Mouse (Mus musculus) myocyte (in vitro differentiated cells): ENCODE results near the gene Lrrc49. TPM values are rescaled to one million over a fixed set of nuclear protein-coding genes. Genes with fewer than 3 reads are reported as not detected.

Experiments
- H3K27me3 ChIP-seq: one replicate; pipeline ENCODE4 v1.6.1; 2011; ENCODE audit not compliant: control insufficient read depth, insufficient read depth, insufficient read length
- H3K36me3 ChIP-seq: one replicate; pipeline ENCODE4 v1.6.1; 2011; ENCODE audit not compliant: control insufficient read depth, insufficient read depth
- H3K4me2 ChIP-seq: one replicate; pipeline ENCODE4 v1.6.1; 2011; ENCODE audit warnings: low read depth, control low read depth
- H3K4me3 ChIP-seq: one replicate; pipeline ENCODE4 v1.5.1; 2011; ENCODE audit warnings: mild to moderate bottlenecking, control low read depth, moderate library complexity
- H3K79me2 ChIP-seq: one replicate; pipeline ENCODE4 v1.6.1; 2011; ENCODE audit not compliant: control insufficient read depth, insufficient read depth
- H3ac ChIP-seq: one replicate; pipeline ENCODE4 v1.6.1; 2011; ENCODE audit not compliant: control insufficient read depth, insufficient read length
- CEBPB ChIP-seq: IDR thresholded peaks from 2 replicates; pipeline ENCODE4 v1.6.1; 2011; ENCODE audit warnings: mild to moderate bottlenecking, moderate library complexity; ENCODE audit not compliant: poor library complexity, insufficient read depth, severe bottlenecking
- E2F4 ChIP-seq: IDR thresholded peaks from one replicate; pipeline ENCODE4 v1.6.1; 2011; ENCODE audit warnings: mild to moderate bottlenecking, control low read depth, moderate library complexity; ENCODE audit not compliant: insufficient read depth
- MAX ChIP-seq: IDR thresholded peaks from one replicate; pipeline ENCODE4 v1.6.1; 2011; ENCODE audit warnings: low read depth, mild to moderate bottlenecking, control low read depth
- MYOD1 ChIP-seq, 3 experiments: IDR thresholded peaks; one replicate each; pipeline ENCODE4 v1.6.1; 2011; ENCODE audit warnings: control low read depth in 2 of 3, low read depth in 2 of 3, mild to moderate bottlenecking in 2 of 3, moderate library complexity in 1 of 3; ENCODE audit not compliant: insufficient read length in 2 of 3, control insufficient read depth in 1 of 3
- MYOG ChIP-seq, 3 experiments: IDR thresholded peaks; one replicate each; pipeline ENCODE4 v1.6.1; 2011; ENCODE audit warnings: control low read depth in 2 of 3, low read depth in 2 of 3, mild to moderate bottlenecking in 2 of 3; ENCODE audit not compliant: insufficient read length in 2 of 3, control insufficient read depth in 1 of 3, insufficient read depth in 1 of 3
- POLR2A ChIP-seq: IDR thresholded peaks from one replicate; pipeline ENCODE4 v1.6.1; 2011; ENCODE audit warnings: low read depth, mild to moderate bottlenecking, control low read depth, moderate library complexity; ENCODE audit not compliant: insufficient read length
- POLR2AphosphoS2 ChIP-seq: IDR thresholded peaks from one replicate; pipeline ENCODE4 v1.6.1; 2011; ENCODE audit warnings: low read depth, control low read depth; ENCODE audit not compliant: insufficient read length
- REST ChIP-seq: IDR thresholded peaks from one replicate; pipeline ENCODE4 v1.6.1; 2011; ENCODE audit warnings: mild to moderate bottlenecking, control low read depth, moderate library complexity; ENCODE audit not compliant: insufficient read depth, insufficient read length
- SRF ChIP-seq: IDR thresholded peaks from one replicate; pipeline ENCODE4 v1.6.1; 2011; ENCODE audit warnings: low read depth; ENCODE audit not compliant: control insufficient read depth, insufficient read length
- TCF12 ChIP-seq: IDR thresholded peaks from one replicate; pipeline ENCODE4 v1.6.1; 2011; ENCODE audit warnings: mild to moderate bottlenecking, control low read depth; ENCODE audit not compliant: poor library complexity, insufficient read depth, severe bottlenecking
- TCF3 ChIP-seq: IDR thresholded peaks from one replicate; pipeline ENCODE4 v1.6.1; 2011; ENCODE audit warnings: low read depth, control low read depth; ENCODE audit not compliant: insufficient read length
- USF1 ChIP-seq: IDR thresholded peaks from one replicate; pipeline ENCODE4 v1.6.1; 2011; ENCODE audit warnings: low read depth, mild to moderate bottlenecking, control low read depth, moderate library complexity
- polyA plus RNA-seq: library from polyadenylated mRNA; unstranded; fragments of >200 nt; fragmentation: generic; extraction: Trizol; gene quantifications from one replicate; pipeline ENCODE4 v1.2.1, GENCODE M21; 2012; ENCODE audit warnings: missing spikeins

Gene Lrrc49
- 5.8 TPM for polyA plus RNA-seq

- peaks cover 12% of the 10 kb centered on the region for H3K36me3 ChIP-seq
- TF ChIP-seq REST = no peak
- TF ChIP-seq E2F4 = peak; percentile 99
- no peak for TF ChIP-seq TCF3
- H3K27me3 ChIP-seq = no peaks in the 10 kb centered on the region
- no peaks in the 10 kb centered on the region for H3K79me2 ChIP-seq
- H3K4me3 ChIP-seq = peak within 1 kb of the TSS; percentile 61
- H3ac ChIP-seq = no peak within 1 kb of the TSS
- H3K4me2 ChIP-seq = peak within 1 kb of the TSS; percentile 93
Measured at GRCm38 (mm10) chr9:60687891-60688324, at the start of gene Lrrc49. Gene Lrrc49 (minus strand): TSS chr9:60688158.

GRCm38 (mm10) chr9:60734321-60734720 is 46.4 kb upstream of the Lrrc49 start:
- no peaks in the 10 kb centered on the region for H3K79me2 ChIP-seq
- no peaks in the 10 kb centered on the region for H3K36me3 ChIP-seq
- no peak overlapping the region for H3K4me3 ChIP-seq
- no peaks in the 10 kb centered on the region for H3K27me3 ChIP-seq
- H3K4me2 ChIP-seq = peak overlapping the region; percentile 55
- H3ac ChIP-seq = no peak overlapping the region
- no peak for TF ChIP-seq TCF3

DNA sequence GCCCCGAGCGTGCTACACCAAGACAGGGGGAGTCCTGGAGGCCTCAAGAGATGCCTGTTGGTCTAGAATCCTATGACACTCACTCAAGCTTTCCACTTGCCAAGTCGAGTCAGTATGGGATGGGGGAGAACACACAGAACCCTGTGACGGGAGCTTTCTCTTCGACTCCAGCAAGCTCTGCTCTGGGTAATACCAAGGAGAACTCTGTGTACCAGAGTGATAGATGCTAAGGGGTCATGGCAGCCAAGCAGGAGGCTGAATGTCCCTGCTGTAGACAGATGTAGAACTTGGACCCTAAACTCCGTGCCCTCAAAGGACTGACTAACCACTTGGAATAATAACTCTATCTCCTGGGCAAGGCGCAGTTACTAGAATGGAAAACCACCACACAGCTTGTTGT is 37.0 kb upstream of the Lrrc49 start:
- H3ac ChIP-seq = no peak overlapping the region
- H3K79me2 ChIP-seq = no peaks in the 10 kb centered on the region
- H3K4me3 ChIP-seq = no peak overlapping the region
- TF ChIP-seq TCF3 (no peak), MYOD1 (IDR thresholded peaks at IDR 0.05; ENCODE audit: control insufficient read depth in 1 of 3, insufficient read length in 2 of 3, low read depth in 2 of 3) (no peak), POLR2A (no peak), MAX (no peak), SRF (no peak), TCF12 (no peak), MYOG (IDR thresholded peaks at IDR 0.05; ENCODE audit: control insufficient read depth in 1 of 3, insufficient read depth in 1 of 3, insufficient read length in 2 of 3, low read depth in 2 of 3) (no peak), POLR2AphosphoS2 (no peak), USF1 (no peak), REST (no peak), E2F4 (no peak), CEBPB (no peak)
- no peaks in the 10 kb centered on the region for H3K36me3 ChIP-seq
- peaks cover 3% of the 10 kb centered on the region for H3K27me3 ChIP-seq
- no peak overlapping the region for H3K4me2 ChIP-seq

DNA sequence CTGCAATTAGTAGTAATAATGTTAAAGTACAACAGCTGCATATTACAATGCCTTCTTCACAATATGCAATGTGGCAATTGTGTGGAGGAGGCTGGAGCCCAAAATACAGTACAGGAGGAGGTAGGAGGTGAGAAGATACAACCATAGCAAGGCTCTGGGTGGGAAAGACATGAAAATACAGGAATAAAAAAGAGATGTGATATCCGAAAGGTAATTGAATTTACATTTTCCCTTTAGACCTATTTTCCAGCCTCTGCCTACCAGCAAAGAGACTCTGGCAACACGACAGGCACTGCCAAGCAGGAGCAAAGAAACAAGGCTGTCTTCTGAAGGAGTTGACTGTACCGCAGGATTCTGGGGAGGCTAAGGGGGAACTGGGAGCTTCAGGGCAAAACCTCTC is 31.7 kb upstream of the Lrrc49 start:
- no peak overlapping the region for H3ac ChIP-seq
- no peak overlapping the region for H3K4me3 ChIP-seq
- no peak overlapping the region for H3K4me2 ChIP-seq
- H3K36me3 ChIP-seq = no peaks in the 10 kb centered on the region
- H3K79me2 ChIP-seq = no peaks in the 10 kb centered on the region
- TF ChIP-seq SRF (no peak), TCF12 (no peak), USF1 (no peak), POLR2A (no peak), E2F4 (no peak), MYOD1 (IDR thresholded peaks at IDR 0.05; ENCODE audit: control insufficient read depth in 1 of 3, insufficient read length in 2 of 3, low read depth in 2 of 3) (no peak), MYOG (IDR thresholded peaks at IDR 0.05; ENCODE audit: control insufficient read depth in 1 of 3, insufficient read depth in 1 of 3, insufficient read length in 2 of 3, low read depth in 2 of 3) (no peak), REST (no peak), POLR2AphosphoS2 (no peak), MAX (no peak), TCF3 (no peak), CEBPB (no peak)
- peaks cover 3% of the 10 kb centered on the region for H3K27me3 ChIP-seq

GRCm38 (mm10) chr9:60718284-60718683 is 30.3 kb upstream of the Lrrc49 start:
- no peak overlapping the region for H3K4me3 ChIP-seq
- no peak overlapping the region for H3ac ChIP-seq
- peaks cover 3% of the 10 kb centered on the region for H3K27me3 ChIP-seq
- H3K36me3 ChIP-seq = no peaks in the 10 kb centered on the region
- TF ChIP-seq MYOG (IDR thresholded peaks at IDR 0.05; ENCODE audit: control insufficient read depth in 1 of 3, insufficient read depth in 1 of 3, insufficient read length in 2 of 3, low read depth in 2 of 3) = no peak
- TF ChIP-seq REST = no peak
- TF ChIP-seq POLR2AphosphoS2 = no peak
- TF ChIP-seq TCF3 = no peak
- TF ChIP-seq POLR2A = no peak
- no peak for TF ChIP-seq MYOD1 (IDR thresholded peaks at IDR 0.05; ENCODE audit: control insufficient read depth in 1 of 3, insufficient read length in 2 of 3, low read depth in 2 of 3)
- no peak for TF ChIP-seq CEBPB
- no peak for TF ChIP-seq TCF12
- no peak overlapping the region for H3K4me2 ChIP-seq
- no peaks in the 10 kb centered on the region for H3K79me2 ChIP-seq

GRCm38 (mm10) chr9:60715828-60716227 is 27.9 kb upstream of the Lrrc49 start:
- H3ac ChIP-seq = no peak overlapping the region
- no peak overlapping the region for H3K4me2 ChIP-seq
- TF ChIP-seq TCF3 (no peak), SRF (no peak), MYOD1 (IDR thresholded peaks at IDR 0.05; ENCODE audit: control insufficient read depth in 1 of 3, insufficient read length in 2 of 3, low read depth in 2 of 3) (no peak), CEBPB (no peak), MYOG (IDR thresholded peaks at IDR 0.05; ENCODE audit: control insufficient read depth in 1 of 3, insufficient read depth in 1 of 3, insufficient read length in 2 of 3, low read depth in 2 of 3) (no peak), REST (no peak), MAX (no peak), E2F4 (no peak), TCF12 (no peak), USF1 (no peak), POLR2AphosphoS2 (no peak), POLR2A (no peak)

More at GRCm38 (mm10) chr9:60715828-60716227, 27.9 kb upstream of the Lrrc49 start:
- Histone ChIP-seq H3K79me2 (no peaks in the 10 kb centered on the region), H3K36me3 (no peaks in the 10 kb centered on the region), H3K4me3 (no peak overlapping the region), H3K27me3 (peaks cover 1% of the 10 kb centered on the region)
